Mouse (Mus musculus): ENCODE measurements around the gene Atp1a1.

The Atp1a1 gene

GRCm38 (mm10) chr3:101611813-101612491, 7.5 kb upstream of the Atp1a1 start:
- no peak for DNase-seq (ENCODE audit: low spot score)

- no peak for DNase-seq (ENCODE audit: low spot score)
Observed at GRCm38 (mm10) chr3:101611012-101611812, 6.7 kb upstream of the Atp1a1 start.

- no peak for DNase-seq (ENCODE audit: low spot score)
Observed at GRCm38 (mm10) chr3:101609302-101609701, 4.8 kb upstream of the Atp1a1 start.

GRCm38 (mm10) chr3:101606861-101607455, 2.5 kb upstream of the Atp1a1 start:
- DNase-seq (ENCODE audit: low spot score), result no peak

GRCm38 (mm10) chr3:101605721-101606120, 1.2 kb upstream of the Atp1a1 start:
- DNase-seq (ENCODE audit: low spot score), result no peak

GRCm38 (mm10) chr3:101605291-101605690, 807 bp upstream of the Atp1a1 start:
- DNase-seq (ENCODE audit: low spot score), result no peak

- DNase-seq (ENCODE audit: low spot score), result peak; percentile 69
Observed at GRCm38 (mm10) chr3:101603661-101604549, 579 bp downstream of the Atp1a1 start.

- DNase-seq (ENCODE audit: low spot score), result no peak
Observed at GRCm38 (mm10) chr3:101603194-101603593, 1.3 kb downstream of the Atp1a1 start.

- no peak for DNase-seq (ENCODE audit: low spot score)
Observed at GRCm38 (mm10) chr3:101602511-101603055, 1.9 kb downstream of the Atp1a1 start.

GRCm38 (mm10) chr3:101601687-101602086, 2.8 kb downstream of the Atp1a1 start:
- DNase-seq (ENCODE audit: low spot score), result no peak

GRCm38 (mm10) chr3:101601003-101601525, 3.4 kb downstream of the Atp1a1 start:
- no peak for DNase-seq (ENCODE audit: low spot score)

GRCm38 (mm10) chr3:101599920-101600741, 4.4 kb downstream of the Atp1a1 start:
- DNase-seq (ENCODE audit: low spot score), result no peak

GRCm38 (mm10) chr3:101599191-101599919, 5.1 kb downstream of the Atp1a1 start:
- DNase-seq (ENCODE audit: low spot score), result no peak

- DNase-seq (ENCODE audit: low spot score), result no peak
Observed at GRCm38 (mm10) chr3:101598231-101598905, 6.1 kb downstream of the Atp1a1 start.

- no peak for DNase-seq (ENCODE audit: low spot score)
Observed at GRCm38 (mm10) chr3:101597317-101598096, 7.0 kb downstream of the Atp1a1 start.

- no peak for DNase-seq (ENCODE audit: low spot score)
Observed at GRCm38 (mm10) chr3:101596686-101597085, 7.8 kb downstream of the Atp1a1 start.

- DNase-seq (ENCODE audit: low spot score), result no peak
Observed at GRCm38 (mm10) chr3:101595866-101596630, 8.4 kb downstream of the Atp1a1 start.

- DNase-seq (ENCODE audit: low spot score), result no peak
Observed at GRCm38 (mm10) chr3:101594982-101595381, 9.5 kb downstream of the Atp1a1 start.
